Mouse (Mus musculus) heart, embryonic 13.5 days (tissue): ENCODE results near the gene Kat5. TPM values are rescaled to one million over a fixed set of nuclear protein-coding genes. Genes with fewer than 3 reads are reported as not detected.

Experiments used
- ATAC-seq: fragments of 200-750 bp; cut with Nextera tagmentation; 2 replicates; pipeline ENCODE4 v1.8.0; 2017; ENCODE audit warnings: moderate TSS enrichment; ENCODE audit not compliant: insufficient number of reproducible peaks, low FRiP score, low TSS enrichment; ENCODE audit errors: extremely low read depth
- H3K27ac ChIP-seq: fragments of 300-500 bp; sonication (generic); replicated peaks from 2 replicates; pipeline ENCODE4 v1.5.1; 2015; ENCODE audit warnings: moderate library complexity, mild to moderate bottlenecking, inconsistent platforms
- H3K27me3 ChIP-seq: fragments of 300-500 bp; sonication (generic); replicated peaks from 2 replicates; pipeline ENCODE4 v1.6.1; 2015; ENCODE audit warnings: mild to moderate bottlenecking, inconsistent platforms
- H3K36me3 ChIP-seq: fragments of 300-500 bp; sonication (generic); 2 replicates; pipeline ENCODE4 v1.6.1; 2015; ENCODE audit warnings: mild to moderate bottlenecking, inconsistent platforms
- H3K4me1 ChIP-seq: fragments of 300-500 bp; sonication (generic); 2 replicates; pipeline ENCODE4 v1.6.1; 2015; ENCODE audit warnings: inconsistent platforms
- H3K4me2 ChIP-seq: fragments of 300-500 bp; sonication (generic); 2 replicates; pipeline ENCODE4 v1.6.1; 2015; ENCODE audit warnings: inconsistent platforms, mild to moderate bottlenecking, moderate library complexity
- H3K4me3 ChIP-seq: fragments of 300-500 bp; sonication (generic); 2 replicates; pipeline ENCODE4 v1.5.1; 2015; ENCODE audit warnings: moderate library complexity, mild to moderate bottlenecking, inconsistent platforms
- H3K9ac ChIP-seq: fragments of 300-500 bp; sonication (generic); 2 replicates; pipeline ENCODE4 v1.6.1; 2015; ENCODE audit warnings: inconsistent platforms, mild to moderate bottlenecking, moderate library complexity
- H3K9me3 ChIP-seq: fragments of 300-500 bp; sonication (generic); 2 replicates; pipeline ENCODE4 v1.6.1; 2016; ENCODE audit warnings: inconsistent platforms
- WGBS: fragments of 180-500 bp; shearing (Covaris S2); methylation state at CpG from one replicate; pipeline ENCODE4 v1.1.7; 2015; ENCODE audit warnings: mixed read lengths; 5-methylcytosine and 5-hydroxymethylcytosine counted together
- polyA plus RNA-seq: library from polyadenylated mRNA; unstranded; fragments of >200 nt; fragmentation: Nextera tagmentation; extraction: Ambion mirVana; gene quantifications from 2 replicates; pipeline ENCODE4 v1.2.1, GENCODE M21; 2015

Kat5 gene
- polyA plus RNA-seq, 1 experiment from 2014 or later, result 31.0 TPM

- Histone ChIP-seq H3K4me3 (no peak overlapping the region), H3K27ac (no peak overlapping the region), H3K36me3 (no peaks in the 10 kb centered on the region), H3K9ac (no peak overlapping the region), H3K27me3 (peaks cover 12% of the 10 kb centered on the region; the same call in 1 of the 2 replicates), H3K4me2 (no peak overlapping the region), H3K4me1 (no peaks in the 10 kb centered on the region), H3K9me3 (no peaks in the 10 kb centered on the region)
- 59% methylated on average over 4 of the region's 4 CpGs for WGBS
- ATAC-seq, result no peak
Measured at GRCm38 (mm10) chr19:5620007-5620406, 10.0 kb upstream of the Kat5 start.

GRCm38 (mm10) chr19:5614953-5615352, 4.9 kb upstream of the Kat5 start:
- no peaks in the 10 kb centered on the region for H3K36me3 ChIP-seq
- H3K4me1 ChIP-seq, result peaks cover 7% of the 10 kb centered on the region
- no peak overlapping the region for H3K27ac ChIP-seq
- no peak overlapping the region for H3K4me2 ChIP-seq
- no peak for ATAC-seq
- no peak overlapping the region for H3K9ac ChIP-seq
- H3K27me3 ChIP-seq, result peaks cover 14% of the 10 kb centered on the region; the same call in 1 of the 2 replicates
- 60% methylated on average over 2 of the region's 2 CpGs for WGBS
- H3K4me3 ChIP-seq, result no peak overlapping the region
- no peaks in the 10 kb centered on the region for H3K9me3 ChIP-seq

- no peak overlapping the region for H3K9ac ChIP-seq
- H3K4me2 ChIP-seq, result no peak overlapping the region
- peaks cover 11% of the 10 kb centered on the region for H3K36me3 ChIP-seq
- H3K4me1 ChIP-seq, result peaks cover 22% of the 10 kb centered on the region
- ATAC-seq, result no peak
- H3K27ac ChIP-seq, result no peak overlapping the region
- H3K4me3 ChIP-seq, result no peak overlapping the region
- H3K9me3 ChIP-seq, result no peaks in the 10 kb centered on the region
- WGBS, result 59% methylated on average over 3 of the region's 3 CpGs
- H3K27me3 ChIP-seq, result peaks cover 14% of the 10 kb centered on the region; the same call in 1 of the 2 replicates
Measured at GRCm38 (mm10) chr19:5612762-5613411, 2.9 kb upstream of the Kat5 start.

- 75% methylated on average over 1 of the region's 1 CpGs for WGBS
Measured at GRCm38 (mm10) chr19:5611973-5612372, 1.9 kb upstream of the Kat5 start.

GRCm38 (mm10) chr19:5609171-5609546, 878 bp downstream of the Kat5 start:
- H3K4me2 ChIP-seq, result peak overlapping the region; percentile 88
- peak overlapping the region; percentile 86 for H3K9ac ChIP-seq
- 0 out of 2 replicates have a peak, but pooled peaks have one; percentile 14 for ATAC-seq
- peak overlapping the region; percentile 96 for H3K27ac ChIP-seq
- WGBS, result 53% methylated on average over 10 of the region's 10 CpGs
- peaks cover 4% of the 10 kb centered on the region; the same call in 1 of the 2 replicates for H3K27me3 ChIP-seq
- H3K4me1 ChIP-seq, result peaks cover 27% of the 10 kb centered on the region
- no peaks in the 10 kb centered on the region for H3K9me3 ChIP-seq
- H3K36me3 ChIP-seq, result peaks cover 49% of the 10 kb centered on the region
- H3K4me3 ChIP-seq, result peak overlapping the region; percentile 71

More at GRCm38 (mm10) chr19:5611973-5612372, 1.9 kb upstream of the Kat5 start:
- no peak overlapping the region for H3K4me3 ChIP-seq
- peaks cover 14% of the 10 kb centered on the region; the same call in 1 of the 2 replicates for H3K27me3 ChIP-seq
- H3K9ac ChIP-seq, result no peak overlapping the region
- H3K9me3 ChIP-seq, result no peaks in the 10 kb centered on the region
- H3K4me1 ChIP-seq, result peaks cover 22% of the 10 kb centered on the region
- no peak for ATAC-seq
- peaks cover 21% of the 10 kb centered on the region for H3K36me3 ChIP-seq
- no peak overlapping the region for H3K4me2 ChIP-seq
- no peak overlapping the region for H3K27ac ChIP-seq

GRCm38 (mm10) chr19:5608707-5609106, 1.3 kb downstream of the Kat5 start:
- H3K9ac ChIP-seq, result peak overlapping the region; percentile 86
- H3K27ac ChIP-seq, result peak overlapping the region; percentile 96
- H3K4me1 ChIP-seq, result peaks cover 27% of the 10 kb centered on the region
- 93% methylated on average over 13 of the region's 13 CpGs for WGBS
- peak overlapping the region; percentile 88 for H3K4me2 ChIP-seq
- H3K27me3 ChIP-seq, result peaks cover 4% of the 10 kb centered on the region; the same call in 1 of the 2 replicates
- peak overlapping the region; percentile 71 for H3K4me3 ChIP-seq
- peaks cover 53% of the 10 kb centered on the region for H3K36me3 ChIP-seq
- ATAC-seq, result no peak
- H3K9me3 ChIP-seq, result no peaks in the 10 kb centered on the region

GRCm38 (mm10) chr19:5607705-5608410, 2.2 kb downstream of the Kat5 start:
- Histone ChIP-seq H3K4me1 (peaks cover 35% of the 10 kb centered on the region), H3K9ac (no peak overlapping the region), H3K27ac (no peak overlapping the region), H3K27me3 (no peaks in the 10 kb centered on the region), H3K4me2 (no peak overlapping the region), H3K36me3 (peaks cover 62% of the 10 kb centered on the region), H3K9me3 (no peaks in the 10 kb centered on the region), H3K4me3 (no peak overlapping the region)
- WGBS, result 94% methylated on average over 26 of the region's 26 CpGs
- no peak for ATAC-seq

- H3K9ac ChIP-seq, result peak overlapping the region; percentile 33; the same call in 1 of the 2 replicates
- no peak for ATAC-seq
- H3K4me3 ChIP-seq, result no peak overlapping the region
- WGBS, result 68% methylated on average over 8 of the region's 8 CpGs
- peaks cover 64% of the 10 kb centered on the region for H3K36me3 ChIP-seq
- H3K4me1 ChIP-seq, result peaks cover 42% of the 10 kb centered on the region
- H3K9me3 ChIP-seq, result no peaks in the 10 kb centered on the region
- no peak overlapping the region for H3K4me2 ChIP-seq
- no peak overlapping the region for H3K27ac ChIP-seq
- H3K27me3 ChIP-seq, result no peaks in the 10 kb centered on the region
Measured at GRCm38 (mm10) chr19:5606196-5606595, 3.8 kb downstream of the Kat5 start.

- Histone ChIP-seq H3K4me2 (no peak overlapping the region), H3K36me3 (peaks cover 64% of the 10 kb centered on the region), H3K4me1 (peaks cover 34% of the 10 kb centered on the region), H3K4me3 (no peak overlapping the region), H3K27me3 (no peaks in the 10 kb centered on the region), H3K9me3 (no peaks in the 10 kb centered on the region), H3K27ac (no peak overlapping the region), H3K9ac (peak overlapping the region; percentile 10; the same call in 1 of the 2 replicates)
- WGBS, result 88% methylated on average over 7 of the region's 7 CpGs
- no peak for ATAC-seq
Measured at GRCm38 (mm10) chr19:5605126-5605525, 4.9 kb downstream of the Kat5 start.

- Histone ChIP-seq H3K4me3 (no peak overlapping the region), H3K27ac (no peak overlapping the region), H3K27me3 (0 out of 2 replicates have a peak, but pooled peaks cover 2% of the 10 kb centered on the region), H3K9me3 (no peaks in the 10 kb centered on the region), H3K9ac (0 out of 2 replicates have a peak overlapping the region, but pooled peaks have one; percentile 14), H3K4me2 (no peak overlapping the region), H3K4me1 (peaks cover 26% of the 10 kb centered on the region), H3K36me3 (peaks cover 60% of the 10 kb centered on the region)
- WGBS, result 90% methylated on average over 7 of the region's 7 CpGs
- ATAC-seq, result no peak
Measured at GRCm38 (mm10) chr19:5603664-5604063, 6.4 kb downstream of the Kat5 start.

- H3K27ac ChIP-seq, result peak within 1 kb of the TSS; percentile 83
- H3K4me2 ChIP-seq, result peak within 1 kb of the TSS; percentile 96
- peak within 1 kb of the TSS; percentile 81 for H3K4me3 ChIP-seq
- H3K27me3 ChIP-seq, result peaks cover 9% of the 10 kb centered on the region; the same call in 1 of the 2 replicates
- H3K4me1 ChIP-seq, result peaks cover 20% of the 10 kb centered on the region
- H3K36me3 ChIP-seq, result peaks cover 43% of the 10 kb centered on the region
- peak; percentile 23; the same call in 1 of the 2 replicates for ATAC-seq
- no peaks in the 10 kb centered on the region for H3K9me3 ChIP-seq
- under 1% methylated on average over 64 of the region's 64 CpGs for WGBS
- H3K9ac ChIP-seq, result peak within 1 kb of the TSS; percentile 90
Measured at GRCm38 (mm10) chr19:5601752-5602541, 8.1 kb downstream of the Kat5 start, which contains the start of gene Rnaseh2c. Rnaseh2c (plus strand) TSS chr19:5601873.
